Mouse (Mus musculus) neutrophil, adult 83 days (primary cell): ENCODE data around the gene Olfr45. TPM values are rescaled to one million over a fixed set of nuclear protein-coding genes. Genes with fewer than 3 reads are reported as not detected.

ENCODE experiments used
- total RNA-seq, 2 experiments: library from RNA; stranded (reverse); gene quantifications; one replicate each; pipeline ENCODE4 v1.2.4; 2023

Gene Olfr45
- total RNA-seq: under 1 TPM in 1 of 2 experiments, not detected in 1; 0.04 TPM

DNA sequence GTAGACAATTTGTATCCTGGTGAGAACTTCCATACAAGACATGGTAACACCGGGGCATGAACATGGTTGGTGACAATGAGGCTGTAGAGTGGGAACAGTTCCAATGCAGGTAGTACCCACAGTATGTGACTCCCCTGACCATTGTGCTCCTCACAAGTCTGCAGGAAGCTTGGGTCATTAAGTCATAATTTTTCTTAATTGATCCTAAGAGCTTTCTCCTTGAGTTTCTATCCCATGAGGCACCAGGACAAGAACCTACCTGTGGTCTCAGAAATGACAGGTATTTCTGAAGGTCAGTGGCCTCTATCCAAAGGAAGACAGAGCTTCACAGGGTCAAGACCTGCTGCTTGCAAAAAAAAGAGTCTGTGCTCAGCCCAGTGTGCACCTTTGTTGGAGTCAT, at the start of gene Olfr45:
Gene Olfr45 (plus strand): TSS at position 301 of the 400 bp plus-strand sequence.

DNA sequence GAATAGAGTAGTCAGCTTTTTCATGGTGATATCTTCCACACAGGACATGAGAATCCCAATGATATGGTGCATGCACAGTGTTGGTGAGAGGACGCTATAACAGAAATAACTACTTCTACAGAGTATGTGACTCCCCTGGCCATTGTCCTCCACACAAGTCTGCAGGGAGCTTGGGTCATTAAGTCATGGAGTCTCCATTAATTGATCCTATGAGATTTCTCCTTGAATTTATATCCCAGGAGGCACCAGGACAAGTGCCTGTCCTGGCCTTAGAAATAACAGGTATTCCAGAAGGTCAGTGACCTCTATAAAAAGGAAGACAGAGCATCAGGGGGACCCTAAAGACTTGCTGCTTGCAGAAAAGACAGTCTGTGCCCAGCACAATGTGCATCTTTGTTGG, 35.6 kb upstream of the Olfr45 start, which contains the start of gene Olfr53:
Gene Olfr53 (plus strand): TSS at position 301 of the 400 bp plus-strand sequence.

DNA sequence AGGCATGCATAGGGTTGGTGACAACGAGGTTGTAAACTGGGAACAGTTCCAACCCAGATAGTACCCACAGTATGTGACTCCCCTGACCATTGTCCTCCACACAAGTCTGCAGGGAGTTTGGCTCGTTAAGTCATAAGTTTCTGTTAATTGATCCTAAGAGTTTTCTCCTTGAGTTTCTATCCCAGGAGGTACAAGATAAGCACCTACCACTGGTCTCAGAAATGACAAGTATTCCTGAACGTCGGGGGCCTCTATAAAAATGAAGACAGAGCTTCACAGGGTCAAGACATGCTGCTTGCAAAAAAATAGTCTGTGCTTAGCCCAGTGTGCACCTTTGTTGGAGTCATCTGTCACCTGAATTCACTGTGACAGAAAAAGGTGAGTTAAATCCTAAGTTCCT, 22.1 kb upstream of the Olfr45 start, which contains the start of gene Olfr539:
Gene Olfr539 (plus strand): TSS at position 301 of the 400 bp plus-strand sequence.

DNA sequence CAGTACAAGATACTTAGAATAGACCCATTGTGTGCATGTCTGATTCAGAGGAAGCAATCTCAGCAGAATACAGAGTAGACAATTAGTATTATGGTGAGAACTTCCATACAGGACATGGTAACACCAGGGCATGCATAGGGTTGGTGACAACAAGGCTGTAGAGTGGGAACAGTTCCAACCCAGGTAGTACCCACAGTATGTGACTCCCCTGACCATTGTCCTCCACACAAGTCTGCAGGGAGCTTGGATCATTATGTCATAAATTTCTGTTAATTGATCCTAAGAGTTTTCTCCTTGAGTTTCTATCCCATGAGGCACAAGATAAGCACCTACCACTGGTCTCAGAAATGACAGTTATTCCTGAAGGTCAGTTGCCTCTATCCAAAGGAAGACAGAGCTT, 15.2 kb downstream of the Olfr45 start, which contains the start of gene Olfr541:
Gene Olfr541 (plus strand): TSS at position 301 of the 400 bp plus-strand sequence.

Other genes with a start within 250 kb of the Olfr45 start
- not detected for gene Olfr533, start 218.6 kb upstream of the Olfr45 start, total RNA-seq
- gene Olfr535, start 197.7 kb upstream of the Olfr45 start, total RNA-seq: not detected
- gene Olfr536, start 174.6 kb upstream of the Olfr45 start, total RNA-seq: not detected
- gene Olfr538, start 114.1 kb upstream of the Olfr45 start, total RNA-seq: not detected
- gene Olfr46, start 80.7 kb upstream of the Olfr45 start, total RNA-seq: not detected
- not detected for gene Olfr61, start 53.0 kb upstream of the Olfr45 start, total RNA-seq
- gene Olfr53, start 35.5 kb upstream of the Olfr45 start, total RNA-seq: not detected
- gene Olfr539, start 22.0 kb upstream of the Olfr45 start, total RNA-seq: under 1 TPM in 1 of 2 experiments, not detected in 1; 0.02 TPM
- gene Olfr541, start 15.3 kb downstream of the Olfr45 start, total RNA-seq: not detected
- gene Cyp2e1, start 81.8 kb downstream of the Olfr45 start, total RNA-seq: not detected
- gene Syce1, start 105.9 kb downstream of the Olfr45 start, total RNA-seq: not detected
- not detected for gene Zfp941, start 140.2 kb downstream of the Olfr45 start, total RNA-seq
- gene Urah, start 153.1 kb downstream of the Olfr45 start, total RNA-seq: not detected
- not detected for gene Scgb1c1, start 163.6 kb downstream of the Olfr45 start, total RNA-seq
- gene Odf3, start 165.9 kb downstream of the Olfr45 start, total RNA-seq: not detected
- not detected for gene Gm45785, start 174.4 kb downstream of the Olfr45 start, total RNA-seq
- 100 to 1,000 TPM in 1 of 2 experiments, 10 to 100 TPM in 1; 87.9 to 102 TPM for gene Ric8a, start 175.0 kb downstream of the Olfr45 start, total RNA-seq
- 10 to 100 TPM; 22.0 to 22.9 TPM for gene Bet1l, start 175.6 kb downstream of the Olfr45 start, total RNA-seq
- gene Psmd13, start 200.0 kb downstream of the Olfr45 start, total RNA-seq: 10 to 100 TPM; 93.4 to 95.3 TPM
- 10 to 100 TPM; 12.0 to 13.0 TPM for gene Sirt3, start 200.4 kb downstream of the Olfr45 start, total RNA-seq
- not detected for gene Cox8b, start 218.5 kb downstream of the Olfr45 start, total RNA-seq
- gene Nlrp6, start 239.0 kb downstream of the Olfr45 start, total RNA-seq: not detected